Mouse (Mus musculus) lung, postnatal 0 days (tissue): ENCODE data around the gene Dennd1a.

Experiments
- CTCF ChIP-seq: IDR thresholded peaks from 2 replicates; pipeline ENCODE4 v1.5.1; 2016; ENCODE audit warnings: antibody characterized with exemption, mild to moderate bottlenecking
- EP300 ChIP-seq: IDR thresholded peaks from 2 replicates; pipeline ENCODE4 v1.6.1; 2016; ENCODE audit warnings: antibody characterized with exemption, mild to moderate bottlenecking, control low read depth

- TF ChIP-seq EP300 (no peak), CTCF (no peak)
These were observed 31.9 kb upstream of the Dennd1a start for GRCm38 (mm10) chr2:38319086-38319485.
